Mouse (Mus musculus) c-Kit-negative CD71-positive TER-119-positive erythroid progenitor cells, embryonic 14.5 days (primary cell): ENCODE data around the gene Ppfibp2.

Experiments used
- DNase-seq: peaks from one replicate; pipeline ENCODE4 v3.0.0-alpha.2; 2013; ENCODE audit warnings: low read depth, low spot score

The Ppfibp2 gene

GRCm38 (mm10) chr7:107610880-107611279 lies 15.9 kb downstream of the Ppfibp2 start:
- DNase-seq: no peak

GRCm38 (mm10) chr7:107618028-107618992 lies 23.3 kb downstream of the Ppfibp2 start:
- no peak for DNase-seq

- no peak for DNase-seq
These were observed 24.2 kb downstream of the Ppfibp2 start for GRCm38 (mm10) chr7:107619225-107619624.

GRCm38 (mm10) chr7:107620137-107620536 lies 25.1 kb downstream of the Ppfibp2 start:
- DNase-seq: no peak

GRCm38 (mm10) chr7:107624432-107624831 lies 29.4 kb downstream of the Ppfibp2 start:
- no peak for DNase-seq

- DNase-seq: no peak
These were observed 30.1 kb downstream of the Ppfibp2 start, which contains the start of gene 5330417H12Rik for GRCm38 (mm10) chr7:107625061-107625460. Gene 5330417H12Rik, minus strand, starts transcription at chr7:107625161.

GRCm38 (mm10) chr7:107625781-107626180 lies 30.8 kb downstream of the Ppfibp2 start:
- DNase-seq: no peak

- DNase-seq: no peak
These were observed 33.4 kb downstream of the Ppfibp2 start for GRCm38 (mm10) chr7:107628383-107628782.

GRCm38 (mm10) chr7:107633201-107633600 lies 38.2 kb downstream of the Ppfibp2 start:
- DNase-seq: no peak

- DNase-seq: no peak
These were observed 42.4 kb downstream of the Ppfibp2 start for GRCm38 (mm10) chr7:107637398-107637797.

GRCm38 (mm10) chr7:107638026-107638425 lies 43.0 kb downstream of the Ppfibp2 start:
- DNase-seq: no peak

GRCm38 (mm10) chr7:107642586-107643275 lies 47.7 kb downstream of the Ppfibp2 start:
- DNase-seq: no peak

GRCm38 (mm10) chr7:107644987-107645386 lies 50.0 kb downstream of the Ppfibp2 start:
- DNase-seq: no peak

- no peak for DNase-seq
These were observed 54.1 kb downstream of the Ppfibp2 start for GRCm38 (mm10) chr7:107648937-107649688.

GRCm38 (mm10) chr7:107649990-107650389 lies 55.0 kb downstream of the Ppfibp2 start:
- DNase-seq: no peak

- no peak for DNase-seq
These were observed 56.8 kb downstream of the Ppfibp2 start for GRCm38 (mm10) chr7:107651821-107652220.

- DNase-seq: no peak
These were observed 61.4 kb downstream of the Ppfibp2 start for GRCm38 (mm10) chr7:107656451-107656850.

- DNase-seq: no peak
These were observed 64.3 kb downstream of the Ppfibp2 start for GRCm38 (mm10) chr7:107659186-107659918.

- no peak for DNase-seq
These were observed 66.3 kb downstream of the Ppfibp2 start for GRCm38 (mm10) chr7:107661189-107661842.

- DNase-seq: no peak
These were observed 66.9 kb downstream of the Ppfibp2 start for GRCm38 (mm10) chr7:107661843-107662281.
